Mouse (Mus musculus) CD4-positive, CD25-positive, alpha-beta regulatory T cell, adult 2 months (primary cell): ENCODE data around the gene Limk1.

Experiments used
- DNase-seq: peaks from one replicate; pipeline ENCODE4 v3.0.0-alpha.2; 2012; ENCODE audit warnings: low read depth, low spot score

The Limk1 gene

GRCm38 (mm10) chr5:134688086-134688717 lies at the start of gene Limk1:
Limk1 (minus strand) TSS chr5:134688598.
- DNase-seq: no peak

- DNase-seq: no peak
Observed at GRCm38 (mm10) chr5:134734920-134735319, 46.5 kb upstream of the Limk1 start.

DNA sequence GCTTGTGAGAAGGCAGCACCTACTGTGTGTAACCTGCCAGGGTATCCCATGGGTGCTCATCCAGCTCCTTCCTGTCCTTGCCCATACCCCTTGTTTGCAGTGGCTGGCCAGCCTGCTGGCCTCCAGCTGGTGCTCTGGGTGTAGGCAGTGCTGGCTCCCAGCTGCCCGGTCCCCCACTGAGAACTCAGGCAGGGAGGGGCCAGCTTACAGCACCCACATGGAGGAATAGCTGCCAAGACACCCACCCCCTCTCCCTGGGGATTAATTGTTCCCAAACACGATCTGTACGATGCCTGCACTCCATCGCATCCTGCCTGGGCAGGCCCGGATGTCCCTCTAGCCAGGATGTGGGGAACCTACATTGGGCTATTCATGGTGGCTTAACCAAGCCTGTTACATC lies 45.7 kb upstream of the Limk1 start:
- no peak for DNase-seq

- DNase-seq: no peak
Observed at GRCm38 (mm10) chr5:134733241-134733640, 44.8 kb upstream of the Limk1 start.

GRCm38 (mm10) chr5:134729124-134729523 lies 40.7 kb upstream of the Limk1 start:
- no peak for DNase-seq

DNA sequence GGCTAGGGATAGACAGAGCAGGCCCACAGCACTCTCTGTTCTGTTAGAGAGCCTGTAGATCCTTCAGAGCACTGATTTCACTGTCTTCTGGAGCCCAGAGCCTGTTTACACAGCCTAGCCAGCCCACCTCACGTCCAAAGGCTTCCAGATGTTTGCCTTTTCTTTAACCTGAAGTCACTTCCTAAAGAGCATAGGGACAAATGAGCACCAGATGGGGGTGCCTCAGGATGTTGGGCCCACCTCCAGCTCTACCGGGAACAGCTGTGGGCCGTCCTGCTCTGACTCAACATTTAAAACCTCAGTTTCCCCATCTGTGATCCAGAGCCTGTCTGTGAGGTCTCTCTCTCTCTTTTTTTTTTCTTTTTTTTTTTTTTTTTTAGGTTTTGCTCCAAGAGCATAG lies 40.1 kb upstream of the Limk1 start:
- no peak for DNase-seq

DNA sequence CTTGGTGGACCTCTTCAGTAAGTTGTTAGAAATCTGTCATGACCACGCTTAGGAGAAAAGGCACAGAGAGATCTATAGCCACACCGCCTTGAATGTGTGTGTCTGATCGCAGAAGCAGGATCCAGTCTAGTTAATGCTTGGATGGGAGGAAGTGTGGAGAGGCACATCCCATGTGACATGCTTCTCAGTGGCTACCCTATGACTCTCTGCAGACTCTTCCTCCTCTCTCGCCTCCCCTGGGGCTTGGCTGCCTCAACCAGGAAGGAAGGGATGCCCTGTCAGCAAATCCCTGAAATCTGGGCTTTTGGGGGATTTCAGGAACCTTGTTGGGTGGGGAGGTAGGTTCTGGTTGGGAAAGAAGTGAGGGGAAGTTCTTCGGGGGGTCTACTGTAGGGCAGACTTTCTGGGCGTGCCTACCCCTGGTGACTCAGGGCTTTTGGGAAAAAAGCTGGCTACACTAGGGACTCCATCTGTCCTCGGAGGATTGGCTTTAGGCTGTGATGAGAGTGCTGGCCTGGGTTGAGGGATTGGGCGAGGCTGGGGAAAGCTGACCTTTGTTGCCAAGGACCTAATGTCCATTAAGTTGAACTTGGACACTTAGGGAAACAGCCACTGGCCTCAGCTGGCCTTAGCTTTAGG lies 38.7 kb upstream of the Limk1 start:
- no peak for DNase-seq

DNA sequence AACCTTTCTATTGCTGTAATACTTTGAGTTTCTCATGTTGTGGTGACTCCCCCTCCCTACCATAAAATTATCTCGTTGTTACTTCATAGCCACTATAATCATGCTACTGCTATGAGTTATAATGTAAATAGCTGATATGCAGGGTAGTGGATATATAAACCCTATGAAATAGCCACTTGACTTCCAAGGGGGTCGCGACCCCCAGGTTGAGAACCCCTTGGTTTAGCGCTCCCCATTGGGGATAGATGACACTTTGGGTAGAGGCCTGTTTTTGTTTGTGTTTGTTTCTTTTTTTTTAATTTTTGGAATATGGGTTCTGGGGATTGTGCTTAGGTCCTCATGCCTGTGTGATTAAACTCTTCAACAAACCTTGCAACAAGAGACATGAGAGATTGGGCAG lies 36.9 kb upstream of the Limk1 start:
- DNase-seq: no peak

- no peak for DNase-seq
Observed at GRCm38 (mm10) chr5:134720058-134720457, 31.7 kb upstream of the Limk1 start.

GRCm38 (mm10) chr5:134711076-134711475 lies 22.7 kb upstream of the Limk1 start:
- DNase-seq: no peak

DNA sequence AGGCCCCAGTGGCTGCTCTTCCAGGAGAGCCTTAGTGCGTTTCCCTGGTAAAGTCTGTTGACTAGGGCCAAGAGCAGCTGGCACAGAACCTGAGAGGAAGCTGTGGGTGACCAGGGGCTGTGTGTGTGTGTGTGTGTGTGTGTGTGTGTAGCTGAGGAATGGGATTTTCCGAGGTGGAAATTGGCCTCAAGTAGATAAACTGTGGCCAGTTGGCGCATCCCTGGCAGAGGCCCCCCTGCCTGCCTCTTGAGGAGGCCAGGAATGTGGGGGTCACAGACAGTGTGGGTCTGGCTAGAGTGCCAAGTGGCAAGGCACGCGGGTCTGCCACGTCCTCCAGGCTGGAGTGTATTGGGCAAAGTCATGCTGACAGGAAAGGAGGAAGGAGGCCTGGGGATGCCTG lies 20.9 kb upstream of the Limk1 start:
- DNase-seq: no peak

GRCm38 (mm10) chr5:134704157-134704556 lies 15.8 kb upstream of the Limk1 start:
- DNase-seq: peak; percentile 89

GRCm38 (mm10) chr5:134695539-134695938 lies 7.1 kb upstream of the Limk1 start:
- DNase-seq: no peak

GRCm38 (mm10) chr5:134695082-134695481 lies 6.7 kb upstream of the Limk1 start:
- DNase-seq: peak; percentile 36

GRCm38 (mm10) chr5:134692704-134693103 lies 4.3 kb upstream of the Limk1 start:
- DNase-seq: no peak

GRCm38 (mm10) chr5:134688718-134689284 lies 403 bp upstream of the Limk1 start:
- DNase-seq: peak; percentile 100

- DNase-seq: no peak
Observed at GRCm38 (mm10) chr5:134687187-134687586, 1.2 kb downstream of the Limk1 start.

DNA sequence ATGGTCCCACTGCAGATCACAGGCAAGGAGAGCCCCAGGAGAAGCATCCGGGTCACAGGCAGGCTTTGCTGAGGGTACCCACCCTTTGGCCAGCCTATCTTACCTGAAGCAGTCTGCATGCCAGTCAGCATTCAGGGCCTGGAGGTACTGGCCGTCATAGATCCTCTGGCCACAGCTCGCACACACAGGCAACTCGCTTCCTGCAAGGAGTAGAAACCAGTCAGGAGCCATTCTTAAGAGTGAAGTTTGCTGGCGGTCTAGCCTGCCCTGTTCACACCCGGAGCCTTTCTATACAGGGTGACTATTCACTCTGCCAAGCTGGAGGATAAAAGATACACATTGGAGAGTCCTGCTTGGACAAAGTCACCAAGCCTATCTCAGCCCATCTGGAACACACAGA lies 1.9 kb downstream of the Limk1 start:
- no peak for DNase-seq

DNA sequence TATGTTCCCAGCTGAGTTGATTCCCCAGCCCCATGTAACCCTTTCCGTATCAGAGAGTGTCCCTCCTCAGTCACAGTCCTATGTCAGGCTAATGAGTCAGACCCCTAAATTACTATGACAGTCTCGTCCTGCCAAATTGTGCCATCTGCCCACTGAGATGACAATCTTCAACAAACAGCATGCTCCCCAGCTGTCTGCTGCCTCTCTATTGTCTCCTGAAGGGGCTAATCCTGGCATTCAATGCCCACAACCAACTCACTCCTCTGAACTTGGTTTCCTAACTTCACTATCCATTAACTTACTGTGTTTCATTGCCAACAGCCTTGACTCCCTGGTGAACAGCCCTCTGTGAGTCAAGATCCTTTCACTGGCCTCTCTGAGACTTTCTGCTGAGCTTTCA lies 4.0 kb downstream of the Limk1 start:
- DNase-seq: no peak

DNA sequence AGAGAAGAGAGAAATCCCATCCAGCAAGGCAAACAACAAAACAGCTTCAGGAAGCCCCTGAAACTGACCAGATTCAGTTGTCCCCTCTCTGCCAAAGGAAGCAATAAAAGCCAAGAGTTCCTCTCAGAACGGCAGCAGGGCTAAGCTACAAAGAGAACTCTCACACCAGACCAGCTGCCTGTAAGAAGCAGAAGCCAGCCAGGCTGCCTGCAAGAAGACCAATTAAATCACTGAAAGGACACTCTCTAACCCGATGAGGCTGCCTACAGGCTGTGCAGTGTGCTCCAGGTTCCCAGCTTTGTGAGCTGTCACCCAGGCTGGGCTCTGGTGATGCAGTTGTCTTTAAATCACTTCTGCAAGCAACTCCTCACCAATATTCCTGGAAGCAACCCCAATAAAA lies 4.6 kb downstream of the Limk1 start:
- no peak for DNase-seq

DNA sequence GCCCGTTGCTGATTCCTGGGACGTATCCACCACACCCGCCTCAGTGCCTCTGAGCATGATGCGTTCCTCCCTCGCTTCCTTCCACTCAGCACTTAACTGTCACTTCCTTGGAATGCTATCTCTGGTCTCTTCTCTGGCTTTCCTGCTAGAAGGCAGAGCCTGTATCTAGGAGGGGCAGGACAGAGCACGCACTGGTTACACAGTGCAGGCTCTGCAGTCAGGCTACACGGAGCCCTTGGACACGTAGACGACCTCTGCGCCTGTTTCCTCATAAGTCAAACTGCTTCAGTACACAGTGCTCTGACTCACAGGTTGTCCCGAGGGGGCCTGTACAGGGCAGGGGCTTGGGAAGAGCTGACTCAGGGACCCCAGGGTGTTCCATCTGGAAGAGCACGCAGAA lies 8.2 kb downstream of the Limk1 start:
- no peak for DNase-seq

GRCm38 (mm10) chr5:134678827-134679546 lies 9.4 kb downstream of the Limk1 start:
- DNase-seq: no peak

GRCm38 (mm10) chr5:134678031-134678430 lies 10.4 kb downstream of the Limk1 start:
- DNase-seq: peak; percentile 27
